1 mouse cellular context compared by ENCODE assay signal in genomic region chr17:59033445-59033844, GRCm38 (mm10).
TF ChIP-seq lines count a peak whose summit lies in the region.

No protein-coding gene starts in this region.

TF ChIP-seq in MEL, 35 proteins besides CTCF, POLR2A, EP300 and RAD21 (continued from another document):
- TF ChIP-seq MXI1 (IDR thresholded peaks at IDR 0.05; ENCODE audit: low read depth, low read length): no peak
- TF ChIP-seq TAL1 (IDR thresholded peaks at IDR 0.05; ENCODE audit: low read length): no peak
- TF ChIP-seq TCF12 (IDR thresholded peaks at IDR 0.05; ENCODE audit: low read depth, low read length): no peak
